Mouse (Mus musculus) MN1 (cell line): ENCODE measurements around the gene Gm13083.
"Not testable (repeated sequence)": the region's sequence is repeated elsewhere in the genome, so short reads cannot be mapped to it uniquely, and the experiment has no call there.

Experiments
- DNase-seq: peaks from one replicate; pipeline ENCODE4 v3.0.0-alpha.2; 2016; ENCODE audit warnings: low spot score

Gene Gm13083

DNA sequence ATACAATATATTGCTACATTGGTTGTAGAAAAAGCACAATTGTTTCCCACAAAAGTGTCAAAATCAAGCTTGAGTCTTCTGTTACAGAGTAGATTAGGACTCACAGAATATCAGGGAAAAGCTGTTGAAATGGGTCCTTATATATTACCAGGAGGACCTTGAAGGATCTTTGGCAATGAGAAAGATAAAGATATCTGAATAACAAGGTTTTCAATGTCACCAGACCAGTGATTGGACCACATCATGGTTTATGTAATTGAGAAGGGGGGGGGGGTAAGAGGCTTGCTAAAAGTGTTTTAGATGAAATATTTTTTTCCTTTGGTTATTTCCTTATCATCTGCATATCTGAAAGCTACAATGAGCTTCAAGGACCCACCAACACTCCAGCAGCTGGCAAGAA lies at the start of gene Gm13083:
Gm13083 (plus strand) TSS at position 301 of the 400 bp plus-strand sequence.
- DNase-seq: not testable (repeated sequence)

DNA sequence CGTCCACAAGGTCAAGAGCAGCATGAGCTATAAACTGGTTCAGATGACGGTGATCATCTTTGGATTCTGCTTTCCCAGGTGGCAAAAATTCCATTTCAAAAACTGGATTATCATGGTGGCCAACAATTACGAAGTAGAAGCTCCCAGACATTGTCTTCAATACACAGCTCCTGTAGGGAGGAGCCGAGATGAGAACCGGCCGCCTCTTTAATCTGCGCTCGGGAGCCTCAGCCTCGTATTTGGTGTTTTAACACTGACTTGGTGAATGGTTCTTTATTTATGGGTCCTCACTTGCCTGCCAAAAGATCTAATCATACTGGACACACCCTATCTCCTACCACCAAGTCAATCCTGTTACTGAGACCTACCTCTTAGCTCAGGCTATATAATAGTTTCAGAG lies 2.9 kb upstream of the Gm13083 start:
- not testable (repeated sequence) for DNase-seq

DNA sequence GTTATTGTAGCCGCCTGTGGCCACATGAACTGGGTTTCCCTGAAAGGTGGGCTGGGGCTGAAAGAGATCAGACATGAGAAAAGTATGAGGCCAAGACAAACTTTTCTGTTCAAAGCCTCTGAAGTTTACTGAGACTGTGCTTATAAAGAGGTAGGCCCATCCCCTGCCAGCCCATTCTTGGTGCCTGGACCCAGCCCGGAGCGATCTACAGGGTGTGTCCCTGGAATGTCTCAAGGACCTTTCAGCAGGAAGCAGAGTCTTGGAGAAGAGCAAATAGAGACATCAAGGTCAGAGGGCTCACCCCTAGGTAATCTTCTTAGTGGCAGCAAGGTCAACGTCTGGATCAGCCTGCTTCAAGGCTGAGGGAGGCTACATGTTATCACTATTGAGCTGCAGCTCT lies 3.3 kb downstream of the Gm13083 start:
- not testable (repeated sequence) for DNase-seq

DNA sequence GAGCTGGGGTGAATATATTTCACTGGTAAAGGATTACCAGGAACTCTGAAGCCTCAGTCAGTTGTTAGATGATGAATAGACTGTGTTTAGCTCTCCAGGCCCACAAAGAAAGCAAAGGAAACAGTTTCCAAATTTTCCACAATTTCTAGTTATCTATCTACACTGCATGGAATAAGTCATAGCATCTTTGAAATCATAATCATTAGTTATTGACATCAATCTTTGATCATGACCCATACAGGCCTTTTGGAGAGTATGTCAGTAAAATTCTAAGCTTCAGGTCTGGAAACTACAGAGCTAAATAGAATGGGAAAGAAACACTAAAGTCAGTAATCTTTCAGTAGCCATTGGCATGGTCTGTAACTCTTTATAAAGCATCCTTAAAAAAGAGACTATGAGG lies 42.3 kb downstream of the Gm13083 start, which contains the start of gene Gm13088:
Gm13088 (minus strand) TSS at position 101 of the 400 bp plus-strand sequence.
- DNase-seq: not testable (repeated sequence)
